Mouse (Mus musculus) cerebellum, adult 2 months (tissue): ENCODE data around the gene Hnrnpul2. TPM values are rescaled to one million over a fixed set of nuclear protein-coding genes. Genes with fewer than 3 reads are reported as not detected.

Experiments used
- DNase-seq, 2 experiments: peaks; one replicate each; pipeline ENCODE4 v3.0.0; 2021
- H3K27ac ChIP-seq: fragments of 200-500 bp; 2 replicates; pipeline ENCODE4 v1.5.1; 2012; ENCODE audit warnings: low read length, control low read depth, inconsistent platforms; ENCODE audit not compliant: insufficient read depth
- H3K27me3 ChIP-seq: fragments of 200-500 bp; 2 replicates; pipeline ENCODE4 v1.6.1; 2012; ENCODE audit warnings: inconsistent platforms, mild to moderate bottlenecking, low read length, moderate library complexity; ENCODE audit not compliant: control insufficient read depth, insufficient read depth
- H3K4me1 ChIP-seq: fragments of 200-500 bp; 2 replicates; pipeline ENCODE4 v1.6.1; 2011; ENCODE audit warnings: low read length; ENCODE audit not compliant: control insufficient read depth, insufficient read depth
- H3K4me3 ChIP-seq: fragments of 200-500 bp; replicated peaks from 2 replicates; pipeline ENCODE3; 2011; ENCODE audit warnings: mild to moderate bottlenecking, low read depth, low read length, control low read depth; ENCODE audit not compliant: insufficient read depth
- CTCF ChIP-seq: fragments of 200-500 bp; IDR thresholded peaks from 2 replicates; pipeline ENCODE4 v1.5.1; 2011; ENCODE audit warnings: low read depth, mild to moderate bottlenecking, control low read depth, low read length, moderate library complexity, borderline replicate concordance; ENCODE audit not compliant: insufficient read depth
- POLR2A ChIP-seq: fragments of 200-500 bp; IDR thresholded peaks from 2 replicates; pipeline ENCODE4 v1.6.1; 2011; ENCODE audit warnings: low read length, control low read depth, borderline replicate concordance; ENCODE audit not compliant: insufficient read depth
- WGBS: fragments of 180-500 bp; shearing (Covaris S2); methylation state at CpG from one replicate; pipeline ENCODE4 v1.1.7; 2018; 5-methylcytosine and 5-hydroxymethylcytosine counted together
- polyA plus RNA-seq: library from polyadenylated mRNA; depleted of rRNA; stranded (reverse); fragments of >200 nt; gene quantifications from 2 replicates; pipeline ENCODE4 v1.2.3, GENCODE M21; 2012

Hnrnpul2 gene
- polyA plus RNA-seq, 1 experiment = 97.7 TPM

- Histone ChIP-seq H3K4me3 (peak within 1 kb of the TSS; percentile 91), H3K27ac (no peak within 1 kb of the TSS), H3K4me1 (peaks cover 3% of the 10 kb centered on the region; the same call in 1 of the 2 replicates), H3K27me3 (no peaks in the 10 kb centered on the region)
- peak; percentile 90 to 95 for DNase-seq
- WGBS = under 1% methylated on average over 32 of the region's 32 CpGs
- peak; percentile 45; the same call in 1 of the 2 replicates for TF ChIP-seq POLR2A
- TF ChIP-seq CTCF = no peak; the same call in 1 of the 2 replicates
Measured at GRCm38 (mm10) chr19:8786008-8786781, 33.6 kb upstream of the Hnrnpul2 start, which contains the start of gene Taf6l. TSS of gene Taf6l (minus strand) at chr19:8786417.

- peak; percentile 49 to 64 for DNase-seq
- H3K27me3 ChIP-seq = no peaks in the 10 kb centered on the region
- no peak overlapping the region for H3K4me3 ChIP-seq
- 17% methylated on average over 3 of the region's 3 CpGs for WGBS
- TF ChIP-seq CTCF = no peak
- no peak for TF ChIP-seq POLR2A
- 0 out of 2 replicates have a peak overlapping the region, but pooled peaks have one; percentile 12 for H3K27ac ChIP-seq
- H3K4me1 ChIP-seq = peaks cover 3% of the 10 kb centered on the region; the same call in 1 of the 2 replicates
Measured at GRCm38 (mm10) chr19:8788521-8788920, 31.3 kb upstream of the Hnrnpul2 start.

GRCm38 (mm10) chr19:8789171-8789570, 30.6 kb upstream of the Hnrnpul2 start:
- 18% methylated on average over 1 of the region's 1 CpGs for WGBS
- Histone ChIP-seq H3K27ac (peak overlapping the region; percentile 12; the same call in 1 of the 2 replicates), H3K4me3 (no peak overlapping the region), H3K27me3 (no peaks in the 10 kb centered on the region), H3K4me1 (peaks cover 3% of the 10 kb centered on the region; the same call in 1 of the 2 replicates)
- DNase-seq = peak in 1 of 2 experiments; percentile 38
- TF ChIP-seq POLR2A = no peak
- TF ChIP-seq CTCF = no peak

GRCm38 (mm10) chr19:8790171-8790570, 29.6 kb upstream of the Hnrnpul2 start:
- Histone ChIP-seq H3K4me3 (no peak overlapping the region), H3K27me3 (no peaks in the 10 kb centered on the region), H3K27ac (no peak overlapping the region), H3K4me1 (peaks cover 3% of the 10 kb centered on the region; the same call in 1 of the 2 replicates)
- 48% methylated on average over 7 of the region's 7 CpGs for WGBS
- TF ChIP-seq POLR2A (no peak), CTCF (no peak)
- DNase-seq = no peak

- TF ChIP-seq CTCF (no peak), POLR2A (peak; percentile 76; the same call in 1 of the 2 replicates)
- Histone ChIP-seq H3K4me3 (peak within 1 kb of the TSS; percentile 97), H3K27me3 (no peaks in the 10 kb centered on the region), H3K27ac (peak within 1 kb of the TSS; percentile 51; the same call in 1 of the 2 replicates), H3K4me1 (no peaks in the 10 kb centered on the region; the same call in 1 of the 2 replicates)
- peak; percentile 86 to 90 for DNase-seq
- WGBS = under 1% methylated on average over 25 of the region's 25 CpGs
Measured at GRCm38 (mm10) chr19:8798264-8798946, 21.4 kb upstream of the Hnrnpul2 start, which contains the start of gene Polr2g. TSS of gene Polr2g (minus strand) at chr19:8798577.

- DNase-seq = no peak
Measured at GRCm38 (mm10) chr19:8798947-8799315, 20.9 kb upstream of the Hnrnpul2 start.

GRCm38 (mm10) chr19:8802130-8802821, 17.5 kb upstream of the Hnrnpul2 start, which contains the start of gene Zbtb3:
TSS of gene Zbtb3 (plus strand) at chr19:8802555.
- Histone ChIP-seq H3K27ac (peak within 1 kb of the TSS; percentile 41; the same call in 1 of the 2 replicates), H3K4me1 (no peaks in the 10 kb centered on the region; the same call in 1 of the 2 replicates), H3K4me3 (peak within 1 kb of the TSS; percentile 89), H3K27me3 (no peaks in the 10 kb centered on the region)
- TF ChIP-seq CTCF (no peak), POLR2A (peak; percentile 69; the same call in 1 of the 2 replicates)
- peak; percentile 95 to 99 for DNase-seq
- WGBS = under 1% methylated on average over 30 of the region's 30 CpGs

More at GRCm38 (mm10) chr19:8798947-8799315, 20.9 kb upstream of the Hnrnpul2 start:
- no peak overlapping the region for H3K27ac ChIP-seq
- no peak for TF ChIP-seq CTCF
- TF ChIP-seq POLR2A = no peak
- H3K4me1 ChIP-seq = no peaks in the 10 kb centered on the region; the same call in 1 of the 2 replicates
- no peak overlapping the region for H3K4me3 ChIP-seq
- H3K27me3 ChIP-seq = no peaks in the 10 kb centered on the region
